ENCODE assay signal across 8 mouse cellular contexts in genomic region chr10:62650881-62651810, GRCm38 (mm10). TPM values are rescaled to one million over a fixed set of nuclear protein-coding genes. Genes with fewer than 3 reads are reported as not detected.
A peak's percentile ranks its signal among the peaks of the same experiment; 100 is the strongest.
DNase-seq lines count a peak whose midpoint lies in the region; ATAC-seq and TF ChIP-seq lines count a peak whose summit lies in the region.

Gene Ddx50 (minus strand): TSS chr10:62651218.

- ATAC-seq in heart, embryonic 11.5 days (replicated peaks; ENCODE audit: insufficient number of reproducible peaks, low FRiP score, low TSS enrichment): peak; percentile 98
- peak; percentile 100 for ATAC-seq in kidney, embryonic 16.5 days (ENCODE audit: low FRiP score, low TSS enrichment)

- peaks cover 22% of the 10 kb centered on the region for H3K36me3 ChIP-seq in C2C12 (ENCODE audit: control insufficient read depth, insufficient read depth)
- H3K36me3 ChIP-seq in erythroblast, embryonic 14.5 days (ENCODE audit: control insufficient read depth): peaks cover 22% of the 10 kb centered on the region
- peaks cover 5% of the 10 kb centered on the region; the same call in 1 of the 2 replicates for H3K36me3 ChIP-seq in heart, embryonic 11.5 days (ENCODE audit: control insufficient read depth, insufficient read depth, low read length)
- peaks cover 6% of the 10 kb centered on the region; the same call in 1 of the 2 replicates for H3K36me3 ChIP-seq in kidney, embryonic 16.5 days (ENCODE audit: insufficient read depth, low read length)
- peaks cover 9% of the 10 kb centered on the region for H3K36me3 ChIP-seq in liver, adult 2 months (ENCODE audit: control insufficient read depth, insufficient read depth, low read length)
- H3K36me3 ChIP-seq in myocyte (ENCODE audit: control insufficient read depth, insufficient read depth): peaks cover 9% of the 10 kb centered on the region
- peaks cover 3% of the 10 kb centered on the region; the same call in 1 of the 2 replicates for H3K36me3 ChIP-seq in splenic B cell, adult 2 months (ENCODE audit: control insufficient read depth, insufficient read depth, low read length, poor library complexity, severe bottlenecking)

- no peak for TF ChIP-seq CTCF in C2C12 (IDR thresholded peaks at IDR 0.05; ENCODE audit: control insufficient read depth, insufficient read depth, insufficient read length)
- TF ChIP-seq CTCF in brain, embryonic 14.5 days (IDR thresholded peaks at IDR 0.05; ENCODE audit: borderline replicate concordance, extremely low read depth, insufficient read depth, insufficient read length): no peak
- TF ChIP-seq CTCF in liver, adult 2 months (IDR thresholded peaks at IDR 0.05; ENCODE audit: low read depth, low read length): no peak

- no peaks in the 10 kb centered on the region for H3K9me3 ChIP-seq in erythroblast, embryonic 14.5 days (ENCODE audit: control insufficient read depth, low read length)
- H3K9me3 ChIP-seq in heart, embryonic 11.5 days (replicated peaks; ENCODE audit: control insufficient read depth, low read length): no peaks in the 10 kb centered on the region
- H3K9me3 ChIP-seq in kidney, embryonic 16.5 days (ENCODE audit: low read length): no peaks in the 10 kb centered on the region

- TF ChIP-seq POLR2A in brain, embryonic 14.5 days (IDR thresholded peaks at IDR 0.05; ENCODE audit: borderline replicate concordance, extremely low read depth, insufficient read depth, insufficient read length, poor library complexity, severe bottlenecking): peak; percentile 93
- TF ChIP-seq POLR2A in liver, adult 2 months (IDR thresholded peaks at IDR 0.05; ENCODE audit: extremely low read depth, insufficient read depth, low read length): peak; percentile 55; the same call in 1 of the 2 replicates
- TF ChIP-seq POLR2A in myocyte (IDR thresholded peaks at IDR 0.05; ENCODE audit: insufficient read length, low read depth): peak; percentile 84

- no peaks in the 10 kb centered on the region for H3K27me3 ChIP-seq in C2C12 (ENCODE audit: control insufficient read depth, insufficient read depth, insufficient read length)
- no peaks in the 10 kb centered on the region for H3K27me3 ChIP-seq in erythroblast, embryonic 14.5 days (ENCODE audit: control insufficient read depth)
- H3K27me3 ChIP-seq in heart, embryonic 11.5 days (ENCODE audit: control insufficient read depth, insufficient read depth, low read length): no peaks in the 10 kb centered on the region
- H3K27me3 ChIP-seq in kidney, embryonic 16.5 days (ENCODE audit: insufficient read depth, low read length): no peaks in the 10 kb centered on the region
- H3K27me3 ChIP-seq in liver, adult 2 months (ENCODE audit: control insufficient read depth, insufficient read depth, low read length): no peaks in the 10 kb centered on the region
- H3K27me3 ChIP-seq in myocyte (ENCODE audit: control insufficient read depth, insufficient read depth, insufficient read length): no peaks in the 10 kb centered on the region
- no peaks in the 10 kb centered on the region for H3K27me3 ChIP-seq in splenic B cell, adult 2 months (ENCODE audit: control insufficient read depth, insufficient read depth, low read length, poor library complexity, severe bottlenecking)

- H3K9ac ChIP-seq in heart, embryonic 11.5 days (ENCODE audit: low read depth, low read length): peak within 1 kb of the TSS; percentile 91
- peak within 1 kb of the TSS; percentile 96 for H3K9ac ChIP-seq in kidney, embryonic 16.5 days (replicated peaks; ENCODE audit: low read length)
- peak within 1 kb of the TSS; percentile 91 for H3K9ac ChIP-seq in liver, adult 2 months (ENCODE audit: low read depth, low read length)

- peak; percentile 100 for DNase-seq in brain, embryonic 14.5 days (ENCODE audit: low read depth)
- DNase-seq in liver, adult 2 months (ENCODE audit: extremely low read depth, low read depth, low spot score): peak; percentile 94
- DNase-seq in splenic B cell, adult 2 months (ENCODE audit: low read depth, low spot score): peak; percentile 97

- peak within 1 kb of the TSS; percentile 93 for H3K27ac ChIP-seq in heart, embryonic 11.5 days (ENCODE audit: low read depth, low read length)
- peak within 1 kb of the TSS; percentile 94 for H3K27ac ChIP-seq in kidney, embryonic 16.5 days (ENCODE audit: low read length)
- peak within 1 kb of the TSS; percentile 92 for H3K27ac ChIP-seq in liver, adult 2 months (replicated peaks; ENCODE audit: insufficient read depth, low read depth, low read length)

- under 1% methylated on average over 88 of the region's 89 CpGs for WGBS in heart, embryonic 11.5 days (ENCODE audit: insufficient replicate concordance)
- under 1% methylated on average over 88 of the region's 89 CpGs for WGBS in kidney, embryonic 16.5 days
- under 1% methylated on average over 89 of the region's 89 CpGs for WGBS in liver, adult 2 months

- peak within 1 kb of the TSS; percentile 92 for H3ac ChIP-seq in C2C12 (ENCODE audit: control insufficient read depth, insufficient read length, low read depth)
- H3ac ChIP-seq in myocyte (ENCODE audit: control insufficient read depth, insufficient read length): peak within 1 kb of the TSS; percentile 75

- H3K79me3 ChIP-seq in C2C12 (ENCODE audit: low read depth): peaks cover 45% of the 10 kb centered on the region

- peaks cover 49% of the 10 kb centered on the region for H3K79me2 ChIP-seq in C2C12 (ENCODE audit: control insufficient read depth, insufficient read depth)
- peaks cover 11% of the 10 kb centered on the region; the same call in 1 of the 2 replicates for H3K79me2 ChIP-seq in liver, adult 2 months (ENCODE audit: control insufficient read depth, insufficient read depth, low read length)
- H3K79me2 ChIP-seq in myocyte (ENCODE audit: control insufficient read depth, insufficient read depth): peaks cover 46% of the 10 kb centered on the region

- H3K4me2 ChIP-seq in heart, embryonic 11.5 days: peak within 1 kb of the TSS; percentile 68
- H3K4me2 ChIP-seq in kidney, embryonic 16.5 days (replicated peaks; ENCODE audit: low read depth, low read length): peak within 1 kb of the TSS; percentile 85
- H3K4me2 ChIP-seq in myocyte (ENCODE audit: low read depth): peak within 1 kb of the TSS; percentile 95

- H3K4me3 ChIP-seq in C2C12 (ENCODE audit: insufficient read depth, poor library complexity, severe bottlenecking) (peak within 1 kb of the TSS; percentile 84), myocyte (peak within 1 kb of the TSS; percentile 90)
- peak within 1 kb of the TSS; percentile 100 for H3K4me3 ChIP-seq in erythroblast, embryonic 14.5 days (replicated peaks)
- H3K4me3 ChIP-seq in heart, embryonic 11.5 days (ENCODE audit: low read depth, low read length): peak within 1 kb of the TSS; percentile 97
- H3K4me3 ChIP-seq in kidney, embryonic 16.5 days (ENCODE audit: low read length): peak within 1 kb of the TSS; percentile 99
- peak within 1 kb of the TSS; percentile 93 for H3K4me3 ChIP-seq in liver, adult 2 months (ENCODE audit: insufficient read depth, low read depth, low read length)

- H3K4me1 ChIP-seq in erythroblast, embryonic 14.5 days (ENCODE audit: control insufficient read depth): peaks cover 30% of the 10 kb centered on the region
- peaks cover 9% of the 10 kb centered on the region for H3K4me1 ChIP-seq in heart, embryonic 11.5 days (ENCODE audit: control insufficient read depth, insufficient read depth, low read length)
- peaks cover 14% of the 10 kb centered on the region for H3K4me1 ChIP-seq in kidney, embryonic 16.5 days (ENCODE audit: insufficient read depth, low read length)
- peaks cover 11% of the 10 kb centered on the region for H3K4me1 ChIP-seq in liver, adult 2 months (ENCODE audit: control insufficient read depth, insufficient read depth, low read length)

TF ChIP-seq in C2C12, 6 proteins besides CTCF, POLR2A, EP300 and RAD21:
- TF ChIP-seq MAX (IDR thresholded peaks at IDR 0.05) (peak; percentile 95), USF1 (IDR thresholded peaks at IDR 0.05; ENCODE audit: low read depth) (no peak)

TF ChIP-seq in myocyte, 11 proteins besides CTCF, POLR2A, EP300 and RAD21:
- TF ChIP-seq MYOG (IDR thresholded peaks at IDR 0.05; ENCODE audit: control insufficient read depth in 1 of 3, insufficient read depth in 1 of 3, insufficient read length in 2 of 3, low read depth in 2 of 3): peak in 2 of 3 experiments; percentile 26 to 43
- TF ChIP-seq POLR2AphosphoS2 (IDR thresholded peaks at IDR 0.05; ENCODE audit: insufficient read length, low read depth): peak; percentile 81
- peak; percentile 1 for TF ChIP-seq TCF3 (IDR thresholded peaks at IDR 0.05; ENCODE audit: insufficient read length, low read depth)
- TF ChIP-seq TCF12 (IDR thresholded peaks at IDR 0.05; ENCODE audit: insufficient read depth, poor library complexity, severe bottlenecking): no peak
- TF ChIP-seq MAX (IDR thresholded peaks at IDR 0.05; ENCODE audit: low read depth): no peak
- peak in 1 of 3 experiments; percentile 39 for TF ChIP-seq MYOD1 (IDR thresholded peaks at IDR 0.05; ENCODE audit: control insufficient read depth in 1 of 3, insufficient read length in 2 of 3, low read depth in 2 of 3)
- TF ChIP-seq E2F4 (IDR thresholded peaks at IDR 0.05; ENCODE audit: insufficient read depth): no peak
- no peak for TF ChIP-seq CEBPB (IDR thresholded peaks at IDR 0.05; ENCODE audit: insufficient read depth, poor library complexity, severe bottlenecking)
- TF ChIP-seq USF1 (IDR thresholded peaks at IDR 0.05; ENCODE audit: low read depth): no peak
- peak; percentile 21 for TF ChIP-seq SRF (IDR thresholded peaks at IDR 0.05; ENCODE audit: control insufficient read depth, insufficient read length, low read depth)
- no peak for TF ChIP-seq REST (IDR thresholded peaks at IDR 0.05; ENCODE audit: insufficient read depth, insufficient read length)

RNA-seq across cellular contexts. Expression of gene Ddx50, which starts in this region (rescaled TPM):
- 19.4 TPM for polyA plus RNA-seq in C2C12 (2012; fragmentation: generic; extraction: Trizol)
- polyA plus RNA-seq in brain, embryonic 14.5 days (2012; rRNA removed): 63.0 and 66.6 TPM in 2 replicates
- 4.4 and 5.6 TPM in 2 replicates for polyA plus RNA-seq in erythroblast, embryonic 14.5 days (2012)
- polyA plus RNA-seq in heart, embryonic 11.5 days (2014; fragmentation: Nextera tagmentation; extraction: Ambion mirVana): 107 and 125 TPM in 2 replicates
- polyA plus RNA-seq in kidney, embryonic 16.5 days (2015; fragmentation: Nextera tagmentation; extraction: Ambion mirVana): 116 and 119 TPM in 2 replicates
- total RNA-seq in liver, adult 2 months (2014; rRNA removed): 41.6 and 53.6 TPM in 2 replicates
- 8.1 and 10.3 TPM in 2 replicates for polyA plus RNA-seq in liver, adult 2 months (2012; rRNA removed)
- 20.0 TPM for polyA plus RNA-seq in myocyte (2012; fragmentation: generic; extraction: Trizol)

Comparison
In these comparisons a context has a peak if more than half of its experiments do, and no peak if none do; other contexts are left out.
1. Peak in every context shown above with its lines: DNase-seq, ATAC-seq, H3K4me3 ChIP-seq and H3K27ac ChIP-seq.